Mouse (Mus musculus) erythroblast, embryonic 14.5 days (primary cell): ENCODE measurements around the gene Prr12. TPM values are rescaled to one million over a fixed set of nuclear protein-coding genes. Genes with fewer than 3 reads are reported as not detected.

Experiments
- H3K27me3 ChIP-seq: 2 replicates; pipeline ENCODE4 v1.6.1; 2012; ENCODE audit warnings: inconsistent platforms; ENCODE audit not compliant: control insufficient read depth
- H3K36me3 ChIP-seq: 2 replicates; pipeline ENCODE4 v1.6.1; 2012; ENCODE audit warnings: mild to moderate bottlenecking, inconsistent platforms; ENCODE audit not compliant: control insufficient read depth
- H3K4me1 ChIP-seq: 2 replicates; pipeline ENCODE4 v1.6.1; 2012; ENCODE audit warnings: inconsistent platforms; ENCODE audit not compliant: control insufficient read depth
- H3K4me3 ChIP-seq: replicated peaks from 2 replicates; pipeline ENCODE3; 2012; ENCODE audit warnings: moderate library complexity, mild to moderate bottlenecking, inconsistent platforms
- H3K9me3 ChIP-seq: 2 replicates; pipeline ENCODE4 v1.6.1; 2012; ENCODE audit warnings: low read length, inconsistent platforms, mixed read lengths; ENCODE audit not compliant: control insufficient read depth
- GATA1 ChIP-seq: IDR thresholded peaks from 2 replicates; pipeline ENCODE4 v1.6.1; 2012; ENCODE audit warnings: low read length, inconsistent platforms, mixed read lengths
- TAL1 ChIP-seq: IDR thresholded peaks from 3 replicates; pipeline ENCODE4 v1.6.1; 2012; ENCODE audit warnings: low read length, inconsistent platforms, mixed read lengths
- polyA plus RNA-seq: library from polyadenylated mRNA; stranded (reverse); fragments of >175 nt; gene quantifications from 2 replicates; pipeline ENCODE4 v1.2.3, GENCODE M21; 2012

The Prr12 gene
- polyA plus RNA-seq, 1 experiment, result 2.9 TPM

DNA sequence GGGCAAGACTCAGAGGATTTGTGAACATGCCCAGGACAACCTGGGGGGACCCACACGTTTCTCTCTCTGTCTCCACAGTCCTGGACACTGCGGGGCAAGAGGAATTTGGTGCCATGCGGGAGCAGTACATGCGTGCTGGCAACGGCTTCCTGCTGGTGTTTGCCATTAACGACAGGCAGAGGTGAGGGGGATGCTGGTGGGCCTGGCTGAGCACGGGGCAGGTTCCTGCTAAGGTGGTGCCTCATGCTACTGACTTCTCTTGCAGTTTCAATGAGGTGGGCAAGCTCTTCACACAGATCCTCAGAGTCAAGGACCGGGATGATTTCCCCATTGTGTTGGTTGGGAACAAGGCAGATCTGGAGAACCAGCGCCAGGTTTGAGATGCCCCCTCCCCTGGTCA lies 32.5 kb downstream of the Prr12 start:
- Histone ChIP-seq H3K27me3 (peaks cover 39% of the 10 kb centered on the region), H3K4me1 (peaks cover 44% of the 10 kb centered on the region), H3K4me3 (no peak overlapping the region), H3K36me3 (no peaks in the 10 kb centered on the region), H3K9me3 (no peaks in the 10 kb centered on the region)
- no peak for TF ChIP-seq TAL1
- no peak for TF ChIP-seq GATA1

DNA sequence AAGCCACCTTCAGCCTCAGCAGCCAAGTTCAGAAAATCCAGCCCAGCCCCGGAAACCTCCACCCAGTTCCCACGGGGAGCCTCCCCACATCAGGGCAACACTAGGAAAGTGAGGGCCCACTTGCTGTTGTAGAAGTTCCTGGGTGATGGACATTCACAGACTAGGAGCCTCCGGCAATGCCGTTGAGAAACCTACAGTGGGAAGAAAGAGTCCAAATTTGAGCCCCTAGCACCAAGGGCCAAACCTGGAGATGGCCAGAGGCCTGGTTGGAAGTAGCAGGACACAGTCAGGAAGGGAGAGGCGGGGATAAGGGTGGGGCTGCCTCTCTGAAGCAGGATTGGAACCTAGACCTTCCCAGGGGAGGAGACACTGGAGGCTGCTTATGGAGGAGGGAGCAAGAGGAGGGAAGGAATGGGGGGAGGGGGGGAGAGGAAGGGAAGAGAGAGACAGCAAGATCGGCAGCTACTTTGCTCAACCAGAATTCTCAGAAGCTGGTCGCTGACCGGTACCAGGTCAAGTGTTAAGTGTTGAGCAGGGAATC lies 33.6 kb downstream of the Prr12 start:
- H3K27me3 ChIP-seq, result peaks cover 39% of the 10 kb centered on the region
- H3K36me3 ChIP-seq, result peaks cover 3% of the 10 kb centered on the region
- peaks cover 45% of the 10 kb centered on the region for H3K4me1 ChIP-seq
- H3K4me3 ChIP-seq, result no peak overlapping the region
- H3K9me3 ChIP-seq, result no peaks in the 10 kb centered on the region
- TF ChIP-seq TAL1 (no peak), GATA1 (no peak)

- no peak for TF ChIP-seq TAL1
- TF ChIP-seq GATA1, result 0 out of 2 replicates have a peak, but pooled peaks have one; percentile 21
- Histone ChIP-seq H3K4me3 (peak within 1 kb of the TSS; percentile 87), H3K9me3 (no peaks in the 10 kb centered on the region), H3K36me3 (peaks cover 20% of the 10 kb centered on the region), H3K27me3 (peaks cover 39% of the 10 kb centered on the region), H3K4me1 (peaks cover 61% of the 10 kb centered on the region)
These were observed 35.2 kb downstream of the Prr12 start, which contains the start of gene Rras for GRCm38 (mm10) chr7:45017242-45018061. TSS of gene Rras (plus strand) at chr7:45017961.

- H3K4me3 ChIP-seq, result peak overlapping the region; percentile 87
- H3K36me3 ChIP-seq, result peaks cover 26% of the 10 kb centered on the region
- no peaks in the 10 kb centered on the region for H3K9me3 ChIP-seq
- TF ChIP-seq GATA1, result no peak
- no peak for TF ChIP-seq TAL1
- H3K4me1 ChIP-seq, result peaks cover 68% of the 10 kb centered on the region
- peaks cover 38% of the 10 kb centered on the region for H3K27me3 ChIP-seq
These were observed 35.9 kb downstream of the Prr12 start for GRCm38 (mm10) chr7:45016761-45017160.

- H3K9me3 ChIP-seq, result no peaks in the 10 kb centered on the region
- peaks cover 32% of the 10 kb centered on the region for H3K27me3 ChIP-seq
- H3K36me3 ChIP-seq, result peaks cover 33% of the 10 kb centered on the region
- H3K4me1 ChIP-seq, result peaks cover 73% of the 10 kb centered on the region
- peak within 1 kb of the TSS; percentile 87 for H3K4me3 ChIP-seq
- TF ChIP-seq TAL1 (no peak), GATA1 (no peak)
These were observed 36.6 kb downstream of the Prr12 start, which contains the start of gene Scaf1 for GRCm38 (mm10) chr7:45015957-45016612. TSS of gene Scaf1 (minus strand) at chr7:45016363.

- Histone ChIP-seq H3K4me1 (peaks cover 74% of the 10 kb centered on the region), H3K4me3 (peak overlapping the region; percentile 87), H3K27me3 (peaks cover 26% of the 10 kb centered on the region), H3K9me3 (no peaks in the 10 kb centered on the region), H3K36me3 (peaks cover 39% of the 10 kb centered on the region)
- TF ChIP-seq TAL1 (no peak), GATA1 (no peak)
These were observed 37.2 kb downstream of the Prr12 start for GRCm38 (mm10) chr7:45015344-45015956.

- H3K4me3 ChIP-seq, result peak overlapping the region; percentile 8
- peaks cover 12% of the 10 kb centered on the region for H3K27me3 ChIP-seq
- H3K36me3 ChIP-seq, result peaks cover 53% of the 10 kb centered on the region
- peaks cover 84% of the 10 kb centered on the region for H3K4me1 ChIP-seq
- TF ChIP-seq TAL1, result no peak
- TF ChIP-seq GATA1, result no peak
- H3K9me3 ChIP-seq, result no peaks in the 10 kb centered on the region
These were observed 38.6 kb downstream of the Prr12 start for GRCm38 (mm10) chr7:45014096-45014451.

GRCm38 (mm10) chr7:45013366-45014095 lies 39.1 kb downstream of the Prr12 start:
- Histone ChIP-seq H3K27me3 (peaks cover 7% of the 10 kb centered on the region), H3K36me3 (peaks cover 58% of the 10 kb centered on the region), H3K4me1 (peaks cover 80% of the 10 kb centered on the region), H3K4me3 (peak overlapping the region; percentile 8), H3K9me3 (peaks cover under 1% of the 10 kb centered on the region)
- TF ChIP-seq TAL1, result no peak
- TF ChIP-seq GATA1, result no peak
